Mouse (Mus musculus): ENCODE measurements around the gene Tdrd12. TPM values are rescaled to one million over a fixed set of nuclear protein-coding genes. Genes with fewer than 3 reads are reported as not detected.

Tdrd12 gene
- total RNA-seq, 2 experiments from 2014 or later, result 0.42 TPM; not detected in 1

DNA sequence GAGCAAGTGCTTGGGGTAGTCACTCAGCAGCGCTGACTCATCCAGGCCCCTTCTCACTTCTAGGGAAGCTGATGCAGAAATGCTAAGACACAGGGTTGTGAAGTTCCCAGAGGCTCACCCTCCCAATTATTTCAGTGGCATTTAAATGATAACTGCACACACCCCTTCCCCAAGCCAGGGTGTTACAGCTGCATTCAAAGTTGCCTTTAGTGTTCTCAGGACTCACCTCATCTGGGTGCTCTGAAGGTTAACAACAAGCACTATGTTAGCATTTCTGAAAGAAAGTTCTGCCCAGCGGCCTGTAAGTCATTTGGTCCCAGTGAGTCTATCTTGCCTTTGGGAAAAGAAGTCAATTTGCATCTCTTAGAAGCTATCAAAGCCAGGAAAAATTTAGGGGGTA lies 69.7 kb downstream of the Tdrd12 start:
- intact Hi-C loops (cut with DNase I), result no loop called here
- DNase-seq (ENCODE audit: low spot score), result no peak

- DNase-seq (ENCODE audit: low spot score), result no peak
- intact Hi-C loops (cut with DNase I), result no loop called here
These were observed 72.5 kb downstream of the Tdrd12 start for GRCm38 (mm10) chr7:35465027-35465426.

DNA sequence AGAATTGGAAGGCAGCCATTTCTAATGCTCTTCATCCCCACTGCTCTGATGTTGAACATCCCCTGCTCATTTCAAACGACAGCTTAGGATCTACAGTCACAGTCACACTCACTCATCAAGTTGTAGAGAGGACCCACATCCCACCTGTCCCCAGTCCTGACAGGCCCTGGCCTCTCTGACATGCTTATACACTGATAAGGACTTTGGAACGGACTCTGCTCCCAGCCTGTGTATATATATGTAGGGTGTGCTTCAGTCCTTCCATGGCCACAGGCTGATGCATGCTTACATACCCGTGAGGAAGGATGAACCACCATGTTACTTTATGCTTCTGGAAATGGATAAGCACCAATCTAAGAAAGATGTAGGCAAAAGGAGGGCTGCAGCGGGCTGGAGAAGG lies 76.6 kb downstream of the Tdrd12 start:
- DNase-seq (ENCODE audit: low spot score), result no peak
- intact Hi-C loops (cut with DNase I), result no loop called here

DNA sequence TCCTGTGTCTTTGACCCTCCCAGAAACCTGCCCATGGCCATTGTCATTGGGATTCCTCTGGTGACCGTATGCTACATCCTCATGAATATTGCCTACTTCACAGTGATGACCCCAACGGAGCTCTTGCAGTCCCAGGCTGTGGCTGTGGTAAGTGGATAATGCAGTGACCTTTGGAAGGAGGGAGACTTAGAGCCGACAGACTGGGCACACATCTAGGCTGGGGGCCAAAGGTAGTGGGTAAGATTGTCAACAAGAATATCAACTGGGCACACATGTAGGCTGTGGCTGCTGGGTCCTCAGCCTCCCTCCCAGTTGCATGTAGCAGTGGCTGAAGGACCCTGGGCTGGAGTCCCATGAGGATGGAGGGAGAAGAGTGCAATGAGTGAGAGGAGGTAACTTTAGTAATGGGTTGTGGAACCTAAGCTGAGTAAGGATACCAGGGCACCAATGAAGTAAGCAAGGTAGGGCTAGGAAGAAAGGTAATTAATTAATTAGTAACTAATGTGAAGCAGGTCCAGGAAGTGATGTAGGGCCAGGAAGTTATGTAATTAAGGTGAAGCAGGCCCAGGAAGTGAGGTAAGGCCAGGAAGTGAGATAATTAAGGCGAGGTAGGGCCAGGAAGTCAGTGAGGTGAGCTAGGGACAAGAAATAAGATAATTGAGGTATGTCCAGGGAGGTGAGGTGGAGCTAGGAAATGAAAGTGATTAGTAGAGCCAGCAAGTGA lies 81.3 kb downstream of the Tdrd12 start:
- no peak for DNase-seq (ENCODE audit: low spot score)
- intact Hi-C loops (cut with DNase I), result no loop called here

- intact Hi-C loops (cut with DNase I), result no loop called here
- DNase-seq (ENCODE audit: low spot score), result no peak
These were observed 88.7 kb downstream of the Tdrd12 start for GRCm38 (mm10) chr7:35448867-35449266.

GRCm38 (mm10) chr7:35447996-35448846 lies 89.3 kb downstream of the Tdrd12 start, which contains the start of gene Slc7a9:
TSS of gene Slc7a9 (plus strand) at chr7:35448796.
- intact Hi-C loops (cut with DNase I), result no loop called here
- no peak for DNase-seq (ENCODE audit: low spot score)

DNA sequence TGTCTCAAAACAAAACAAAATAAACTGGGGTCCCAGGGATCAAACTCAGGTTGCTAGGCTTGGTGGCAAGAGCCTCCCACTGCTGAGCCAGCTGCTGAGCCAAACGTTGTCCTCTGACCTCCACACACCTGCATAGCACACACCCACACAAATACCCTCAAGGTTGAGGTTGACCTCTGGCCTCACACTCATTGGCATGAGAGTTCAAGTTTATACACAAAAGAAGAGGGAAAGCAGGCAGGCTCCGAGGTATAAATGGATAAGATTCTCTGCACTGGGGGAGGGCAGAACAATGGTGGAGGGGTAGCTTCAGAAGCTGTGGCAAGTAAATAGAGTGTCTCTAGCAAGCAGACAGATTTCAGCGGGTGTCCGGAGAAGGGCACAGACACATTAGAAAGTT lies 90.0 kb downstream of the Tdrd12 start:
- no peak for DNase-seq (ENCODE audit: low spot score)
- intact Hi-C loops (cut with DNase I), result no loop called here

DNA sequence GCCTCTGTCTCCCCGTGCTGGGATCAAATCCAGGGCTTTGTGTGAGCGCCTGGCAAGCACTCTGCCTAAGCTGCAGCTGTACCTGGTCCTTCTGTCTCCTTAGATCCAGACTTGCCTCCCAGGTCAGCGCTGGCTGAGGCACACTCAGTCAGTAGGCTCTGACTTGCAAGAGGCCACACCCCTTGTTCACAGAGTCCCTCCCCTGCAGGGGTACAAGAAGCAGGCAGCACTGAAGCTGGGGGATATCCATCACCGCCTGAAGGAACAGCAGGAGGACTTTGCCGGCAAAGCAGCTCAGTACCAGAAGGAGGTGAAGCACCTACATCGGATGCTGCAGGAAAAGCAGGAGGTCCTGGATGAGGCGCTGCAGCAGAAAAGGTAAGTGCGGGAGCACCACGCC lies 102.3 kb downstream of the Tdrd12 start:
- intact Hi-C loops (cut with DNase I), result no loop called here

GRCm38 (mm10) chr7:35428146-35428545 lies 109.4 kb downstream of the Tdrd12 start:
- intact Hi-C loops (cut with DNase I), result no loop called here
- no peak for DNase-seq (ENCODE audit: low spot score)

More for the DNA sequence above, 102.3 kb downstream of the Tdrd12 start:
- DNase-seq (ENCODE audit: low spot score), result no peak

- no peak for DNase-seq (ENCODE audit: low spot score)
- intact Hi-C loops (cut with DNase I), result no loop called here
These were observed 114.5 kb downstream of the Tdrd12 start for GRCm38 (mm10) chr7:35423071-35423470.

Other genes starting within 250 kb of the Tdrd12 start
- gene Gpatch1, start 219.3 kb downstream of the Tdrd12 start, total RNA-seq (2021), result 1 to 10 TPM; 8.8 to 9.9 TPM
- gene Rhpn2, start 203.6 kb downstream of the Tdrd12 start, total RNA-seq (2021), result 1 to 10 TPM; 4.4 to 6.0 TPM
- 1 to 10 TPM; 1.6 to 2.1 TPM for gene Faap24, start 140.9 kb downstream of the Tdrd12 start, total RNA-seq (2021)
- gene Cep89, start 140.7 kb downstream of the Tdrd12 start, total RNA-seq (2021), result 10 to 100 TPM; 14.1 to 18.9 TPM
- gene Slc7a9, start 88.9 kb downstream of the Tdrd12 start, total RNA-seq (2021), result not detected
- gene Nudt19, start 18.6 kb upstream of the Tdrd12 start, total RNA-seq (2021), result 10 to 100 TPM; 75.1 to 83.7 TPM
- gene Rgs9bp, start 47.8 kb upstream of the Tdrd12 start, total RNA-seq (2021), result under 1 TPM; 0.03 to 0.06 TPM
- gene Ankrd27, start 48.5 kb upstream of the Tdrd12 start, total RNA-seq (2021), result 10 to 100 TPM; 12.3 to 12.6 TPM
- gene Pdcd5, start 109.8 kb upstream of the Tdrd12 start, total RNA-seq (2021), result 100 to 1,000 TPM in 1 of 2 experiments, 10 to 100 TPM in 1; 95.0 to 104 TPM
- 1 to 10 TPM; 2.1 to 4.6 TPM for gene Dpy19l3, start 216.7 kb upstream of the Tdrd12 start, total RNA-seq (2021)